Mouse (Mus musculus): ENCODE measurements at regions not wholly inside any gene's neighbourhood (a gene's known extent, or its start where the extent isn't known, plus 50 kb on each side); places are given as distances from the start of the nearest gene placed in this dataset.
"Not testable (repeated sequence)": the region's sequence is repeated elsewhere in the genome, so short reads cannot be mapped to it uniquely, and the experiment has no call there.

DNA sequence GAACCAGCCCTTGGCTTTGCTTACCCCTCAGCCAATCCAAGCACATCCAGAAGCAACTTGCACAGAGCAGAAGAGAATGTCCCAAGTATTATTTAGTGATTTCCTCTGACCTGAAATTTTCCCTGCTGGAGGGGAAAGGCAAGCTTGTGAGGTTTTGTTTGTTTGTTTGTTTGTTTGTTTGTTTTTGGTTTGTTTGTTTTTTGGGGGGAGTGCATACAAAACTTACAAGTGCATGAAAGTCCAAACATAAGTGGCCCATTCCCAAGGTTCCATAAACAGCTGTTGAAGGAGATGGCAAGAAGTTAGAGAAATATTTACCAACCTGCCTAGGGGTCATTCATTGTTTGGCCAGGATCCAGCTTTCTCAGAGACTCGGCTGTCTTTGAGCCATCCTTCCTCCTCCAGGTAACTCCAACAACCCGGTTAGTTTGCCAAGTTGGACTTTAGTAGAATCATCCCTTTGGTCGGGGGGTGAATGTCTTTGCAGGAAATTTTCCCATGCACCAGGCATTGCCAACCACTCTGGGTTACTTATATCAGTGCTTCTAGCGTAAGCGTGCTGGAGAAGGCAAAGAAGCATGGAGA, 175.3 kb downstream of the Ifng start:
- DNase-seq (ENCODE audit: low spot score) (no peak), ATAC-seq (ENCODE audit: low FRiP score, low TSS enrichment) (no peak)
- no peaks in the 10 kb centered on the region for H3K36me3 ChIP-seq (ENCODE audit: control insufficient read depth, insufficient read depth, low read length)
- H3K9me3 ChIP-seq (ENCODE audit: control insufficient read depth, low read length) = no peaks in the 10 kb centered on the region
- H3K4me1 ChIP-seq (replicated peaks; ENCODE audit: control insufficient read depth, insufficient read depth) = no peaks in the 10 kb centered on the region
- no peak overlapping the region for H3K4me3 ChIP-seq (ENCODE audit: low read depth, low read length)
- no peak overlapping the region for H3K4me2 ChIP-seq (replicated peaks; ENCODE audit: low read depth)
- WGBS = 74% methylated on average over 5 of the region's 5 CpGs
- H3K9ac ChIP-seq (ENCODE audit: low read length) = no peak overlapping the region
- H3K27me3 ChIP-seq (ENCODE audit: control insufficient read depth, insufficient read depth, low read length) = no peaks in the 10 kb centered on the region
- TF ChIP-seq CTCF (IDR thresholded peaks at IDR 0.05; ENCODE audit: low read depth) (no peak), EP300 (optimal IDR thresholded peaks at IDR 0.05) (no peak)
- H3K27ac ChIP-seq (replicated peaks) = no peak overlapping the region

DNA sequence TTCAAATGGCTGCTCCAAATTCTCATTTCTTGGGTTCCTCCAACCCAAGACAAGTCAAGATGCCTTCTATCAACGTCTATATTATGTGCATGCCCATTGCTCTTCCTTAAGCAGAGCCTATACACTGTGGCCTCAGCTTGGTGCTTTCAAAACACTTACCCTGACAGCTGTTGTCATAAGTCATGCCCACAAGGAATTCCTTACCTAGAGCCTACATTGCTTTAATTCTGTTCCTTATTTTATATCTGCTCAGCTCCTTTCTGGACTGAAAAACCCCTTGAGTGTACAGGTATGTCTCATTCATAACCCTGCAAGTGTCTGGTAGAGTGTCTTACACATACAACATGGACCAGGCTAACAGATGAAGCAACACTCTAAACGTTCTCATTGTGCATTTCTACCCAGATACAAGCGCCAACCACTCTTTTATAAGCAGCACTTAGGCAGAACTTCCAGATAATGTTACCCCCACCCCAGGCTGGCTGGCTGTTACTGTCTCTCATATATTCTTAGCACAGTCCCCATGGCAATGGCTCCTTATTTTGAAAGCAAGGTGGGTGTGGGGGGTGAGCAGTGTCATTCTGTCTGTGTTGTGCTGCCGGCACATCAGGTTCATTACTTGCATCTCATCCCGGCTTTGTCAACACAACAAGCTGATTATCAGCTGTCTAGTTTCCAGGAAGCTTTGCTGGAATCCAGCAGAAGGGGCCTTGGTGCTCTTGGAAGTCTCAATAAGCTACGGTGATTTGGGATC, 176.6 kb downstream of the Ifng start:
- no peaks in the 10 kb centered on the region for H3K4me1 ChIP-seq (replicated peaks; ENCODE audit: control insufficient read depth, insufficient read depth)
- 80% methylated on average over 6 of the region's 6 CpGs for WGBS
- no peak for DNase-seq (ENCODE audit: low spot score)
- H3K4me2 ChIP-seq (replicated peaks; ENCODE audit: low read depth) = no peak overlapping the region
- no peak overlapping the region for H3K9ac ChIP-seq (ENCODE audit: low read length)
- H3K27me3 ChIP-seq (ENCODE audit: control insufficient read depth, insufficient read depth, low read length) = no peaks in the 10 kb centered on the region
- no peaks in the 10 kb centered on the region for H3K36me3 ChIP-seq (ENCODE audit: control insufficient read depth, insufficient read depth, low read length)
- no peaks in the 10 kb centered on the region for H3K9me3 ChIP-seq (ENCODE audit: control insufficient read depth, low read length)
- no peak for TF ChIP-seq EP300 (optimal IDR thresholded peaks at IDR 0.05)
- TF ChIP-seq CTCF (IDR thresholded peaks at IDR 0.05; ENCODE audit: low read depth) = no peak
- H3K27ac ChIP-seq (replicated peaks) = no peak overlapping the region
- ATAC-seq (ENCODE audit: low FRiP score, low TSS enrichment) = no peak
- no peak overlapping the region for H3K4me3 ChIP-seq (ENCODE audit: low read depth, low read length)

DNA sequence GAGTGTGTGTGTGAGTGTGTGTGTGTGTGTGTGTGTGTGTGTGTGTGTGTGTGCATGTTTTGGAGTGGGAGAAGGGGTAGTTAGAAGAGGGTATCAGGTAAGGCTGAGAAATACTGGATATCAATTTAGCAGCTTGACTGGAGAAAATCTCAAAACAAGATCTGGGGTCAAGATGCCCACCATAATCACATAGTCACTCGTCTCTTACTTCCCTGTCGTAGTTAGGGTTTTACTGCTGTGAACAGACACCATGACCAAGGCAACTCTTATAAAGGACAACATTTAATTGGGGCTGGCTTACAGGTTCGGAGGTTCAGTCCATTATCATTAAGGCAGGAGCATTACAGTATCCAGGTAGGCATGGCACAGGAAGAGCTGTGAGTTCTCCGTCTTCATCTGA, 177.4 kb downstream of the Ifng start:
- not testable (repeated sequence) for ATAC-seq (ENCODE audit: low FRiP score, low TSS enrichment); H3K9me3 ChIP-seq (ENCODE audit: control insufficient read depth, low read length); H3K4me2 ChIP-seq (replicated peaks; ENCODE audit: low read depth); H3K4me1 ChIP-seq (replicated peaks; ENCODE audit: control insufficient read depth, insufficient read depth); H3K27ac ChIP-seq (replicated peaks); H3K27me3 ChIP-seq (ENCODE audit: control insufficient read depth, insufficient read depth, low read length); H3K9ac ChIP-seq (ENCODE audit: low read length); DNase-seq (ENCODE audit: low spot score); H3K36me3 ChIP-seq (ENCODE audit: control insufficient read depth, insufficient read depth, low read length); H3K4me3 ChIP-seq (ENCODE audit: low read depth, low read length)
- 92% methylated on average over 4 of the region's 4 CpGs for WGBS

DNA sequence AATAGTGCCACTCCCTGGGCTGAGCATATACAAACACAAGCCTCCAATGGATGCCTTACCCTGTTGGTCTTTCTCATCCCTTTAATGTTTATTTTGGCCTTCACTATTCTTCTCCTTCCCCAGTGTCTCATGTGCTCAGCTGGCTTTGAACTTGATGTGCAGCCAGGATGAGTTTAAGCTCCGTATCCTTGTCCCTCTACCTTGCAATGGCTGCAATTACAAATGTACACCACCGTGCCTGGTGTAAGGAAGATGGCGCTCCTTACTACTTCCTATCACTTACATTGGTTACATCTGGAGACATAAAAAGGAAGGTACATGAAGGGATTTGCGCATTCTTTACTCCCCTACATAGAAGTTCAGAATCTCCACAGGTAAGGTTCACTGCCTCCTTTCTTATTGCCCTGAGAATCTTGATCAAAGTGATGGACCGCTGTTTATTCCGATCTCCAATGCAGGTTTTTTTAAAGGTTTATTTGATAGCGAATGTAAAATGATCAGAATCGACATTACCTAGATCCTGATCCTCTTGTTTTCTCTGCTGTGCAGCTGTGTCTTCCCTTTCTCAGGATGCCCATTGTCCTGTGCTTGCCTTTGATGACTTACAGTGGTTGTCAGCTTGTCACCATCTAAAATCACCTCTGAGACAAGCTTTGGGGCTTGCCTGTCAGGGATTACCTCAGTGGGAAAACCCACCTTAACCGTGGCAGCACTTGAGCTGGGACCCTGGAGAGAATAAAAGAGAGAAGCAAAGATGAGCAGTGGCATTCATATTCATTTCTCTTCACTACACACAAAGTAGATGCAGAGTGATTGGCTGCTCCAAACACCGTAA, 178.1 kb downstream of the Ifng start:
- Histone ChIP-seq H3K4me3 (ENCODE audit: low read depth, low read length) (no peak overlapping the region), H3K9me3 (ENCODE audit: control insufficient read depth, low read length) (no peaks in the 10 kb centered on the region), H3K9ac (ENCODE audit: low read length) (no peak overlapping the region), H3K4me1 (replicated peaks; ENCODE audit: control insufficient read depth, insufficient read depth) (no peaks in the 10 kb centered on the region), H3K27me3 (ENCODE audit: control insufficient read depth, insufficient read depth, low read length) (no peaks in the 10 kb centered on the region), H3K27ac (replicated peaks) (no peak overlapping the region), H3K36me3 (ENCODE audit: control insufficient read depth, insufficient read depth, low read length) (no peaks in the 10 kb centered on the region), H3K4me2 (replicated peaks; ENCODE audit: low read depth) (no peak overlapping the region)
- no peak for DNase-seq (ENCODE audit: low spot score)
- WGBS = 94% methylated on average over 10 of the region's 10 CpGs
- TF ChIP-seq EP300 (optimal IDR thresholded peaks at IDR 0.05) = no peak
- no peak for ATAC-seq (ENCODE audit: low FRiP score, low TSS enrichment)

DNA sequence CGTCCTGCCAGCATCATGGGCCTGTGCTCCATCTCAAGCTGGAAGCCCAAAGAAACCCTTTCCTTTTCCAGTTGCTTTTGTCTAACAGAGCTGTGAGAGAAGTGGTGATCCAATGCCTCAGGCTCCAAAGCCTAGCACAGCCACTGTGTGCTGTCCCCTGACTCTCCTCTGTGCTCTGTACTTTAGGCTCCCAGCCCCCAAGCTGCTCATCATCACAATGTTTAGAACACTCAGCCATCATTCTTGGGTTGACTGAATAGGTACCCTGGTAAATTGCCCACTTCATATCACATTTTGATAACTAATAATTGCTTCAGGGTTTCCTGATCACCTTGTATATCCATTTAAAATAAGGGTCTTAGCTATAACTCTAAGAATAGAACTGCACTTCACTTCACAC, 178.8 kb downstream of the Ifng start:
- Histone ChIP-seq H3K9ac (ENCODE audit: low read length) (no peak overlapping the region), H3K36me3 (ENCODE audit: control insufficient read depth, insufficient read depth, low read length) (no peaks in the 10 kb centered on the region), H3K27ac (replicated peaks) (no peak overlapping the region), H3K4me1 (replicated peaks; ENCODE audit: control insufficient read depth, insufficient read depth) (no peaks in the 10 kb centered on the region), H3K4me2 (replicated peaks; ENCODE audit: low read depth) (no peak overlapping the region), H3K27me3 (ENCODE audit: control insufficient read depth, insufficient read depth, low read length) (no peaks in the 10 kb centered on the region), H3K4me3 (ENCODE audit: low read depth, low read length) (no peak overlapping the region), H3K9me3 (ENCODE audit: control insufficient read depth, low read length) (no peaks in the 10 kb centered on the region)
- ATAC-seq (ENCODE audit: low FRiP score, low TSS enrichment) (no peak), DNase-seq (ENCODE audit: low spot score) (no peak)
- 86% methylated on average over 1 of the region's 1 CpGs for WGBS
- TF ChIP-seq EP300 (optimal IDR thresholded peaks at IDR 0.05) = no peak
- TF ChIP-seq CTCF (IDR thresholded peaks at IDR 0.05; ENCODE audit: low read depth) = no peak

DNA sequence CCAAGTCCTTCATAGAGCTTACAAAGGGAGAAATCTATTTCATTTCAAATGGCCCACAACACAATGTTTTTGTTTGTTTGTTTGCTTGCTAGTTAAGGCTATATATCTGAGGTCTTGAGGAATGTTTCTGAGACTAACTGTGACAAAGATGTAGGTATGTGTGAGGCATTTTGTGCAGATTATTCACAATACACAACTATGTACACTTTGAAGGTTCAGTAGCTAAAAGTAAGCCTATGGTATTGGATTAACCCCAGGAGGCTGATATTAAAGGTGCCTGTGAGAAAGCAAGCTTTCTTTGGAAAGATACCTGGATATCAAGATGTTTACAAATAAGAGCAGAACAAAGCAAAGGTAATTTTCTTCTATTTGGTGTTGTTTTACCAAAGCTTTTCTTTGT, 179.8 kb downstream of the Ifng start:
- no peak overlapping the region for H3K9ac ChIP-seq (ENCODE audit: low read length)
- H3K9me3 ChIP-seq (ENCODE audit: control insufficient read depth, low read length) = no peaks in the 10 kb centered on the region
- ATAC-seq (ENCODE audit: low FRiP score, low TSS enrichment) (no peak), DNase-seq (ENCODE audit: low spot score) (no peak)
- H3K27me3 ChIP-seq (ENCODE audit: control insufficient read depth, insufficient read depth, low read length) = no peaks in the 10 kb centered on the region
- H3K4me2 ChIP-seq (replicated peaks; ENCODE audit: low read depth) = no peak overlapping the region
- no peaks in the 10 kb centered on the region for H3K4me1 ChIP-seq (replicated peaks; ENCODE audit: control insufficient read depth, insufficient read depth)
- no peak overlapping the region for H3K27ac ChIP-seq (replicated peaks)
- H3K4me3 ChIP-seq (ENCODE audit: low read depth, low read length) = no peak overlapping the region
- no peaks in the 10 kb centered on the region for H3K36me3 ChIP-seq (ENCODE audit: control insufficient read depth, insufficient read depth, low read length)
- TF ChIP-seq EP300 (optimal IDR thresholded peaks at IDR 0.05) = no peak
- TF ChIP-seq CTCF (IDR thresholded peaks at IDR 0.05; ENCODE audit: low read depth) = no peak

Measured in stomach, postnatal 0 days (tissue).